Mouse (Mus musculus): ENCODE data around the gene Fign.

The Fign gene

DNA sequence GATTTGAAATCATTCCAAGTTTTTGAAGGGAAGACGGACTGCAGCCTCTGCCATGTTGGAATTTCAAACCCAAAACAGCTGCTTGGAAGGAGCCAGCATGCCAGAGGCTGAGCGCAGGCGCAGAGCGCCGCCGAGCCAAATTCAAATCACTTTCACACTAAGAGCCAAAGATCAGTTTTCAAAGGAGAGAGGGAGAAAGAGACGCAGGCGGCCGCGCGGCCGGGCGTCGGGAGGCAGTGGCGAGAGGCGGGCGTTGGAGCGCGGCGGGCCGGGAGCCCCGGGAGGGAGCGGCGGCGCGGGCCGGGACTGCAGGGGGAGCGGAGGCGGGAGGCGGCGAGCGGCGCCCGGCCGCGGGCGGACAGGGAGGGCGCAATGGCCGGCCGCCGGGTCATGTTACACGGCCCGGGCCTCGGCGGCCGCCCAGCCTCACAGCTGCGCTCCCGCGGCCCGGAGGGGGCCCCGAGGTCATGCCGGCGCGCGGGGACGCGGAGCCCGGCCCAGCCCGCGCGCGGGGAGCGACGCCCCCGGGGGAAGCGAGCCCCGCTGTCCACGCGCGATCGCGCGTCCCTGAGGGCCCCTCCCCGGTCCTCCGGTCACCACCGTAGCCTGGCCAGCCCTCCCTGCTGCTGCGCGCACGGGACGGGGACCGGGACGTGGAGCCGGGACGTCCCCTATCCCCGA lies at the start of gene Fign:
Gene Fign (minus strand): TSS at position 102 of the 681 bp plus-strand sequence.
- peak; percentile 93 for DNase-seq

- no peak for DNase-seq
These were observed 35.8 kb upstream of the Fign start for GRCm38 (mm10) chr2:64133597-64133996.

GRCm38 (mm10) chr2:64120495-64120894 lies 22.7 kb upstream of the Fign start:
- no peak for DNase-seq

DNA sequence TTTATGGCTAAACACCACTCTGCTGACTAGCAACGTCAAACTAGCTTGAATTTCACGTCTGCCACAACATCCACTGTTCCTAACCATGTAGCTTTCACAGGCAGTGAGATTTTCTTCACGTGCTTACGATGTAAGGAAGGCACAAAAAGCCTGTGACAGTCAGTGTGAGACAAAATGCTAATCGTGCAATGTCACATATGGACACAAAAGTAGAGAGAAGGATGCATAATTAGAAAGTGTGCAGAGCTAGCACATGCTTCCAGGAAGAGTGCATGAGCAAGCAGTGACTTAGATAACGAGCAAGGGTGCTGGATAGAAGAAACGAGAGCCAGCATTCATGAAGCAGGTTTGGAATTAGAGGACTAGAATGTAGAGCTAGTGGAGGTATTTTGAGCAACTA lies 18.8 kb upstream of the Fign start:
- DNase-seq: no peak

DNA sequence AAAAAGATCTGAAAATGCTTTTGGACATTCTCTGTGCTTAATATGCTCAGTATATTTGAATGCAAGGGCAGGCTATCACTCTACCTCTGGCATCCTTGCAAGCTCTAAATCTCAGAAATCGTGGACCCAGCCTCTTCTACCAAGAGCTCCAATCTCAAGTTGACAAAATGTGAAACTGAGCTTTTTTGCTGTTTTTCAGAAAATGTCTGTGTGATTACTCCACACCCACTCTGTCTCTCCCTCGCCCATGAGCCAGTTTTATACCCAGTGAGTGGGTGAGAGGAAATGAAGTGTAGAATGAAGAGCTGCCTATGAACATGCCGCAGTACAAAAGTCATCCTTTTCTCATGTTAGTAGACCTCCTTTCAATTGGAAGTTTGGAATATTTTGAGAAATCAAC lies 13.3 kb upstream of the Fign start:
- DNase-seq: no peak

GRCm38 (mm10) chr2:64109860-64110259 lies 12.0 kb upstream of the Fign start:
- DNase-seq: no peak

GRCm38 (mm10) chr2:64108040-64108439 lies 10.2 kb upstream of the Fign start:
- DNase-seq: no peak

GRCm38 (mm10) chr2:64098618-64099320 lies 931 bp upstream of the Fign start:
- DNase-seq: peak; percentile 24

GRCm38 (mm10) chr2:64096721-64097411 lies 972 bp downstream of the Fign start:
- DNase-seq: no peak

DNA sequence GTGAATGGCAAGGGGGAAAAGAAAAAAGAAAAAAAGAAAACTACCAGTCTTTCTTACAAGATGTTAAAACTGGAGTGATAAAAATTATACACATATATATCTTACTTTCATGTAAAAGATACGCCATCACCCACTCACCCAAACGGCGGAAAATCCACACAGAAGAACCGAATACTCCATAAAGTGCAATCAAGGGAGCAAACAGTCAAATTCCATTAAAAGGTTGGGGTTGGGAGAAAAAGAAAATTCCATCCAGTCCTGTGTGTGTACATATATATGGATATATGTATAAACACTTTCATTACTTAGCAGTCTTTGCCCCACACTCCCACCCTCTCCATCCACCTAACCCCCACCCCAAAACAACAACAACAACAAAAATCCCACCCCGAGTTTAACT lies 1.7 kb downstream of the Fign start:
- no peak for DNase-seq

DNA sequence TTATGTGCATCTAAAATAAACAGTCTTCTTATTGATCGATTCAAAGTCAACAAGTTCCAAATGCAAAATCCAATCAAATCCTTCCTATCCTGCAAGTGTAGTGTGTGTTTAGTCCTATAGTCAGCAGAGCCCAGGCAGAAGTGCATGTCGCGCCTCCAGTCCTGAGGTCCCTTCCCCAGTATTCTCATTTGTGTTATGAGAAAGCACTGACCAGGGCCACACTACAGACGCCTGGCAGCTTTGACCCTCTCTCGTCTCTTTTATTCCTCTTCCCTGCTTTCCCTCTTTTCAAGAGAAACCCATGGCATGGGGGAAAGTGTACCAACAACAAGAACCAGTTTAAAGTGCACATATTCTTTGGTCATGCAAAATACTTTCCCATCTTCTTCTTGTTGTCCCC lies 2.3 kb downstream of the Fign start:
- DNase-seq: no peak

- DNase-seq: no peak
These were observed 4.8 kb downstream of the Fign start for GRCm38 (mm10) chr2:64093087-64093486.

GRCm38 (mm10) chr2:64083853-64084427 lies 13.9 kb downstream of the Fign start:
- no peak for DNase-seq

DNA sequence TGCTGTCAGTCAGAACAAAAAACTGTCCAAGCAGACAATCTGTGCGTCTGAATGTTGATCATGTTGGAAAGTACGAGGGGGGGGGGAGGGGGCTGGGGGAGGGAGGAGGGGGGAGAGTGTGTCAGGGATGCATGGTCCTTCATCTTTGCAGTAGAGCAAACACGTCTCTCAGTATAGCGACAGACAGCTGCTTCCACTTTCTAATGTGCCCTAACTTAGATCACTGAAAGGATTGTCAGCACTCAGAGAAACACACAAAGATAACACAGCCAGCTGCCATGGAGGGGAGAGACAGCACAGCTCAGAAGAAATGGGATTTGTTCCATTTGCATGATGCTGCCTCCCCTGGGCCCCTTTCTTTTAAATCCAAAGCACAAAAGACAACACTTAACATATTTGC lies 18.1 kb downstream of the Fign start:
- DNase-seq: no peak

DNA sequence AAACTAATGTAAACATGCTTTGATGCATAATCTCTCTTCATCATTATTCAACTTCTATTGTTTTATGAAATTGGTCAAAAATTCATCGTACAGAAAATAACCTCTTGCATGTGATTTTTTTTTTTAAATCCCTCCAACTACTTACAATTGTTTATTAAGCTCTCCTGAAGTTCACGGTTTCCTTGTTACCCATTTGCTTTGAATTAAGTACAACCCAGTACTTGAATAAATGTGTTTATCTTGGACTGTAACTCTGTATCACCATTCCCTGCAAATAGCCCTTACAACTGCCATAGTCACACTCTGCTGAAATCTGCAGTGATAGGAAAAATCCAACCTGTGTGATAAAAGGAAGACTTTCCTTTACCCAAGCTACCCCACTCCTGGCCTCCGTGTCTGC lies 19.3 kb downstream of the Fign start:
- DNase-seq: no peak

DNA sequence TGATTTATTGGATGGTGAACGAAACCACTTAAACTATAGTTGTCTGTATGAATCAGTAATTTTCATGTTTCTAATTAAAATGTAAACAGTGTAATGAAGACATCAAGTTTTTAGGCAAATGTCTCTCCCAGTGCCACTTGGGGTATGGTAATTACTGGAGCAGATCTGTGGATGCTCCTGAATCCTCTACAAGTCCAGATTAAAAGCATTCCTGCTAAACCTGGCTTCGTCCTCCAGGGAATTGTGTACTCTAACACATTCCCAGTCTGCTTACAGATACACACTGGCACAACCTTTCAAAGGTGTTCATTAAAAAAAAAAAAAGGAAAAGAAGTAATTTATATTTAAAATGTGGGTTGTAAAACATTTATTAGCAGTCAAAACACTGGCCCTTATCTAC lies 20.0 kb downstream of the Fign start:
- DNase-seq: no peak

DNA sequence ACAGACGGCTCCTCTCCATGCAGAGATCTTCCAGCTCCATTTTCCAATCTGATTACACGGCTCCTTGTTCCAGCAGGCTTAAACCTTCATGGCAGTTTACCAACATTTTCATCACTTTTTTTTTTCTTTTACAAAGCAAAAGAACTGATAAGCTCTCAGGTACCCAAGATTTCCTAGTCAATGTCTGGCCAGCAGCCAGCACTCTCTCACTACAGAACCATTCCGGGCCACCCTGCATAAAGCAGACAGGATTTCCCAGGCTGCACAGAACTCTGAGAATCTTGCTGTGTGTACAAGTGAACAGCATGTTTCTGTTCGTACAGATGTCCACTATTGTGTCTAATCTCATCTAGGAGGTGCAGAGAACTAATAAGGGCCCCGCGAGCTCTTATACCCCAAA lies 22.0 kb downstream of the Fign start:
- no peak for DNase-seq

DNA sequence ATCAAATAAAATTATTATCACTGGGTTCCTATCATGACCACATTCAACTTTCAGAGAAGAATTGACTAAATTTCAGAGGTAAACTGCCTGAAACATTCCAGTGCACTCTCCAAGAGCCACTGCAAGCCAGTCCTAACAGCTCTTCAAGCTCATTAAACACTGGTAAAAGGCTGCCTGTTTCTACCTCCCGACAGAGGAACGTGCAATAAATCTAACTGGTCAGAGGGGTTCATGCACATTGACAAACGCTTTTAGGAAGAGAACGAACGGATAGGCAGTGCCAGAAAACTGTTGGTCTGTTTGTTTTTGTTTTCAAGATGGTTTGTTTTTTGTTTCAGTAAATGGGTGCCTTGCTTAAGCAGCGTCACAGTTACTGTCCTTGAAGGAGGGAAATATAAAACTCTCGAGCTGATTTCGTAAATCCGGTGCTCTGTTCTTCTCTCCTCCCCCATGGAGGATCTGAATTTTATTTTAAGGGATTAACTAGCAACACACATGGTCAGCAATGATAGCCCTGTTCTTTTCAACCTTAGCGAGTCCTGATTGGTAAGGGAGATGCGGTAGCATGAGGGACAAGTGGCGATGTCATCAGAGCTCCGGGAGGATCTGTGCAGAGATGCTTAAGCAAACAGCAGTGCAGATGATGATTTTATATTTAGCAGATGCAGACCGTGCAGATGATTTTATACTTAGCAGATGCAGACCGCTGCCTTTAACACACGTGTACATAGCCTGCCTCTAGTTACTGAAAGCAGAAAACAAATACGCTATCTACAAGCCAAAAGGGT lies 23.0 kb downstream of the Fign start:
- no peak for DNase-seq

GRCm38 (mm10) chr2:64072158-64072557 lies 25.7 kb downstream of the Fign start:
- no peak for DNase-seq

- no peak for DNase-seq
These were observed 27.7 kb downstream of the Fign start for GRCm38 (mm10) chr2:64069950-64070695.

DNA sequence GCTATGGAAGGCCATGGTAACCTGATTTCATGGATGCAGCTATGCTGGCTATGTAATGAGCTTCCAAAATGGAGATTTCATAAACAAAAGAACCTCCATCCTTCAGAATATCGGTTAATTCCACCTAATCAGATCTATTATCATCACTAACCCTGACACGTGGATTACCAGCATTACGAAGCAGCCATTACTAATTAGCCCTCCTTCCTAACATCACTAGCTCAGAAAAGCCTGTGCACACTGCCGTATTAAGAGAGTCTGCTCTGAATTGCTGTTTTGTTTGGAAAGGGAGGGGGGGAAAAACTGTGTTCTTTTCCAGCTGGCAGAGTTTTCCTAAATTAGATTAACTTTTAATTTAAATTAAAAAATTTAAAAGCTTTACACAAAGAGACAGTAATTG lies 32.3 kb downstream of the Fign start:
- no peak for DNase-seq

GRCm38 (mm10) chr2:64059477-64059876 lies 38.4 kb downstream of the Fign start:
- DNase-seq: peak; percentile 53
